In the genomic region with DNA sequence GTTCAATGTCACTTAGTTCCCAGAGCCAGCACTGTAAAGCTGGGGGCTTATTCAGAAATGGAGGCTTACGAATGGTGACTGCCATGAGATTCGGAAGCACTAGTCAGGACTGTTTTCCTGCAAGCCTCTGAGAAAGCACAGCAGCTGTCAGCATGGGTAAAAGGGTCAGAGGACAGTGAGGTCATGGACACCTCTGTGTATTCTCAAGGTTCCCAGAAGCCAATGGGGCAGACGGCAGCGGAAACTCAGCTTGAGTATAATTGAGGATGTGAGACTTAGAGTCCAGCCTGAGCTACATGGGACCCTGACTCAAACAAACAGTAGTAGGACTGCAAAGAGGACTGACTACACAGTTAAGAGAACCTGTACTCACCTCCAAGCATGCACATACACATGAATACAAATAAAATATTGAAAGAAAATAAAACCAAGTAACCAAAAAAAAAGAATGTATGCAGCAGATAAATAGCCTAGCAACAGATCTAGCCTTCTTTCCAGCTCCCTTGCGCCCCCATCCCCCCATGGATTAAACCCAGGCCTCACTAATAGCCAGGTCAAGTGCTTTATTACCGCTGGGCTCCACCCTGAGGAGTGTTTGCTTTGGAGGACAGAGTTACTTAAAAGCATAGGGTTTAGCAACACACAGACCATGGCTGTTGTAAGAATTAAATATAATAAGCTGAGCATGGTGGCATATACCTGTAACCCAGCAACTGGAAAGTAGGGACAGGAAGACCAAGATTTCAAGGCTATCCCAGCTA, we compare ENCODE assay signal across 14 mouse cellular contexts.
DNase-seq lines count a peak whose midpoint lies in the region; ATAC-seq and TF ChIP-seq lines count a peak whose summit lies in the region.
"Had no signal": no experiment of that assay in that cellular context is flagged by ENCODE, and none has a peak within 500 bp of the region (broad histone marks: within the 10 kb centered on the region; RNA-seq: fewer than 3 reads in every experiment).

No protein-coding gene starts in this region.

- H3K27me3 ChIP-seq in heart, embryonic 10.5 days (ENCODE audit: insufficient read depth, poor library complexity, severe bottlenecking), result no peaks in the 10 kb centered on the region
- peaks cover 2% of the 10 kb centered on the region for H3K27me3 ChIP-seq in E14TG2a.4 (ENCODE audit: insufficient read depth, low read length)
- H3K27me3 ChIP-seq in limb, embryonic 10.5 days (ENCODE audit: low read depth, poor library complexity, severe bottlenecking), result no peaks in the 10 kb centered on the region; the same call in 1 of the 2 replicates
- H3K27me3 ChIP-seq in forebrain, embryonic 14.5 days (replicated peaks; ENCODE audit: control insufficient read depth, insufficient read depth, low read length), result no peaks in the 10 kb centered on the region
- H3K27me3 ChIP-seq: forebrain, embryonic 12.5 days had no signal

- H3K27ac ChIP-seq in heart, embryonic 10.5 days, result peak overlapping the region; percentile 81
- H3K27ac ChIP-seq in limb, embryonic 10.5 days, result peak overlapping the region; percentile 51; the same call in 1 of the 2 replicates
- H3K27ac ChIP-seq in forebrain, embryonic 14.5 days (ENCODE audit: low read depth, low read length), result no peak overlapping the region
- H3K27ac ChIP-seq: forebrain, embryonic 12.5 days; hindbrain, embryonic 10.5 days had no signal

- H3K9ac ChIP-seq in forebrain, embryonic 14.5 days (ENCODE audit: low read length), result no peak overlapping the region
- H3K9ac ChIP-seq: forebrain, embryonic 12.5 days had no signal

- no peak for TF ChIP-seq CTCF in E14TG2a.4 (conservative IDR thresholded peaks at IDR 0.05; ENCODE audit: low read length)

- no peak overlapping the region for H3K4me3 ChIP-seq in heart, embryonic 10.5 days
- peak overlapping the region; percentile 39; the same call in 1 of the 2 replicates for H3K4me3 ChIP-seq in E14TG2a.4 (replicated peaks; ENCODE audit: low read length)
- H3K4me3 ChIP-seq in limb, embryonic 10.5 days, result no peak overlapping the region
- no peak overlapping the region for H3K4me3 ChIP-seq in forebrain, embryonic 14.5 days (ENCODE audit: low read depth, low read length)
- H3K4me3 ChIP-seq: forebrain, embryonic 12.5 days; hindbrain, embryonic 10.5 days had no signal

- H3K4me1 ChIP-seq in heart, embryonic 10.5 days, result peaks cover 58% of the 10 kb centered on the region
- peaks cover 50% of the 10 kb centered on the region for H3K4me1 ChIP-seq in E14TG2a.4 (replicated peaks; ENCODE audit: low read depth, low read length)
- H3K4me1 ChIP-seq in limb, embryonic 10.5 days, result peaks cover 42% of the 10 kb centered on the region
- H3K4me1 ChIP-seq in forebrain, embryonic 14.5 days (ENCODE audit: control insufficient read depth, insufficient read depth, low read length), result peaks cover 1% of the 10 kb centered on the region; the same call in 1 of the 2 replicates

- WGBS in heart, embryonic 10.5 days, result 38% methylated on average over 6 of the region's 6 CpGs
- WGBS in limb, embryonic 10.5 days, result 43% methylated on average over 6 of the region's 6 CpGs
- WGBS in forebrain, embryonic 14.5 days, result 76% methylated on average over 6 of the region's 6 CpGs

- no peaks in the 10 kb centered on the region for H3K9me3 ChIP-seq in heart, embryonic 10.5 days
- H3K9me3 ChIP-seq in E14TG2a.4 (ENCODE audit: low read length), result no peaks in the 10 kb centered on the region
- H3K9me3 ChIP-seq in limb, embryonic 10.5 days (replicated peaks), result no peaks in the 10 kb centered on the region
- no peaks in the 10 kb centered on the region for H3K9me3 ChIP-seq in forebrain, embryonic 14.5 days (replicated peaks; ENCODE audit: control insufficient read depth, low read length)
- H3K9me3 ChIP-seq: forebrain, embryonic 12.5 days; hindbrain, embryonic 10.5 days had no signal

- H3K4me2 ChIP-seq in forebrain, embryonic 14.5 days (ENCODE audit: low read length), result no peak overlapping the region
- H3K4me2 ChIP-seq: forebrain, embryonic 12.5 days had no signal

- ATAC-seq in forebrain, embryonic 14.5 days, result no peak
- ATAC-seq in cerebellum, adult (ENCODE audit: insufficient number of reproducible peaks, low FRiP score, low TSS enrichment), result no peak

- DNase-seq in heart, embryonic 10.5 days (ENCODE audit: low spot score), result no peak
- no peak for DNase-seq in heart, postnatal 4 days
- DNase-seq in limb, embryonic 10.5 days (ENCODE audit: low spot score), result no peak
- peak; percentile 32 for DNase-seq in lung, postnatal 25 days (ENCODE audit: low spot score)
- no peak for DNase-seq in forebrain, embryonic 14.5 days (ENCODE audit: low spot score)
- DNase-seq in kidney, postnatal 4 days, result no peak
- DNase-seq: adrenal gland, adult 8-10 months; cerebellum, adult 9-11 months; kidney, postnatal 14 days; layer of hippocampus, postnatal 36 days had no signal

- no peaks in the 10 kb centered on the region for H3K36me3 ChIP-seq in heart, embryonic 10.5 days
- no peaks in the 10 kb centered on the region for H3K36me3 ChIP-seq in E14TG2a.4 (ENCODE audit: insufficient read depth, low read length)
- no peaks in the 10 kb centered on the region for H3K36me3 ChIP-seq in limb, embryonic 10.5 days
- no peaks in the 10 kb centered on the region for H3K36me3 ChIP-seq in forebrain, embryonic 14.5 days (ENCODE audit: control insufficient read depth, insufficient read depth, low read length)
- H3K36me3 ChIP-seq: forebrain, embryonic 12.5 days; hindbrain, embryonic 10.5 days had no signal
